Mouse (Mus musculus) adipose tissue, adult 10 weeks (tissue): Measurements from ENCODE around the gene Lbp. TPM values are rescaled to one million over a fixed set of nuclear protein-coding genes. Genes with fewer than 3 reads are reported as not detected.

Experiments used
- polyA plus RNA-seq: library from polyadenylated mRNA; stranded (reverse); fragments of 350-450 nt; fragmentation: Illumina TruSeq; extraction: RNeasy Lipid Tissue Mini Kit (QIAGEN cat#74804); gene quantifications from one replicate; pipeline ENCODE4 v1.2.3, GENCODE M21; 2014; ENCODE audit warnings: low read depth, low replicate concordance

Gene Lbp
- 80.3 TPM for polyA plus RNA-seq

DNA sequence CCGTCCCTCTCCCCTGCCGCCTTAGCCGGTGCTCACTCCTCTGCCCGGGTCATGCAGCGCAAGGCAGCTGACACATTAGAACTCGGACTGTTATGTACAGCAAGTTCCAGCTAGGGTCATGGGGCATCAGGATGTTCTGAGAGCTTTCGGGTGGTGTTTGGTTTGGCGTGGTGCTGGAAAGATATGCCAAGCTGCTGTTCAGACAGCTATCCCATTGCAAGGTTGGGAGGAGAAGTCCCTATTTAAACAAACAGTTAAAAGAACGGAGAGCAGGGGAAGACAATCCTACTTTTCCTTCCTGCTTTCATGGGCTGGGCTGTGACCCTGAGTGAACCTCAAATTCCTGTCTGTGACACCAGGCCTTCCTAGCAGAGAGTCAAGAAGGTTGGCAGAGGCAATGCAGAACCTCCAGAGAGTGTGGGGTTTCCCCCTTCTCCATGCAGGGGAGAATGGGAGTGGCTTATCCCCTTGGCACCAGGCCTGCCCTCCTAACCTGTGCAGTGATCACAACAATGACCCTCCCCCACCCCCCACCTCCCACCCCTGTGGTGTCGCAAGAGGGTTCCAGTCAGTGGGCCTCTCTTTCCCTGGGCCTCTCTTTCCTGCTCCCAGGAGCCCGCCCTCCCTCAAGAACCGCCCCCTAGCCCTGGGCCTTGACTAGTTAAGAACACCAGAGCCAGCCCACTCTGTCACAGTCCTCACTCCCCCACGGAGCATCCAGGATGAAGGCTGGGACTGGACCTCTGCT lies at the start of gene Lbp:
Gene Lbp (plus strand): TSS at position 546 of the 748 bp plus-strand sequence.

DNA sequence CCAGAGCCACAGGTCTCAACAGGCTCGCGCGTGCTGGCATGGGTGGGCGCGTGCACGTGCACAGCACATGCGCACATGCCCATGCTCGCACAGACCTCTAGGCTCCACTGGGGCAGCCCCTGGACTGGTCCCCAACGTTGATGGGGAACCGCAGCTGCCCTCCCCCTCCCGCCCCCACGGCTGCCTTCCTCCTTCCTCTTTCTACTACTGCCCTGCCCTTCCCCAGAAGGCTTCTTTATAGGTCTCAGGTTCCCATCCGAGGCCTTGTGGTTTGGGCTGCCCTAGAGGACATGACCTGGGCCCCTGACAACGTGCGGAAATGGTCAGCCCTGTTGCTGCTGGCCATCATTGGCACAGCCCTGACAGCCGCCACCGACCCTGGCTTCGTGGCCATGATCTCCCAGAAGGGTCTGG lies 48.3 kb upstream of the Lbp start, which contains the start of gene Bpi:
Gene Bpi (plus strand): TSS at position 90 of the 414 bp plus-strand sequence.

DNA sequence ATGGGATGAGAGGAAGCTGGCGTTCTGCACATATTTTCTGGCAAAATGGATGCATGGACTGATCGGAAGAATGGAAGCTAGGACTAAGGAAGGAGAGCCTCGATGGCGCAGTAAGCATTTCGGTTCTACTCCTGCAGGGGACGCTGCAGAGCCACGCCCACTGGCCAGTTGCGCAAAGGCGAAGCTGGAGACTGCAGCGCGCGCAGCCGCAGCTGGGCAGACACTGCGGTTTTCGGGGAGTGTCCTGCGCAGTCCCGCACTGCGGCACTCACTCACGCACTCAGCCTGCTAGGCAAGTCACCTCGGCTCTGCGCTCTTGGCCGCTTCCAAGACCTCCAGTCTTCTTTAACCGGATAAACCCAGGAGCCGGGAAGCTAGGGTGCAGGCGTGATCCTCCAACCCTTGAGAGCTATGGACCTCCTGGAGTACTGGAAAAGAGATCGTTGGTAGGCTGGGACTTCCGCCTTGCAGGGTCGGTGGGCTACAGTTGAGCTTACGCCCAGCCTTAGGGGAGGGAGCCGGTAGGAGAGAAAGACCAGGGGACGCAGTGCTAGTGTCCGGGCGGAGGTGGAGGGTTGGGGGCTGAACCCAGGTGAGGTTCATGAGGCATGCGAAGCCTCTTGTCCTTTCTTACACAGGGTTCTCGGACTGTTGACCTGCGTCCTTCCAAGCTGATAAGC lies 69.3 kb downstream of the Lbp start, which contains the start of gene Snhg11:
Gene Snhg11 (plus strand): TSS at position 196 of the 680 bp plus-strand sequence.

Other genes starting within 250 kb of the Lbp start
- gene Tgm2, start 160.1 kb upstream of the Lbp start, polyA plus RNA-seq = 140 TPM
- 13.7 TPM for gene D630003M21Rik, start 77.3 kb upstream of the Lbp start, polyA plus RNA-seq
- gene Bpi, start 48.4 kb upstream of the Lbp start, polyA plus RNA-seq = 67.1 TPM
- gene Snhg11, start 69.1 kb downstream of the Lbp start, polyA plus RNA-seq = 23.0 TPM
- 21.4 TPM for gene Ralgapb, start 103.4 kb downstream of the Lbp start, polyA plus RNA-seq
- 220 TPM for gene Adig, start 196.1 kb downstream of the Lbp start, polyA plus RNA-seq
- gene Arhgap40, start 206.3 kb downstream of the Lbp start, polyA plus RNA-seq = 4.1 TPM